18 mouse cellular contexts compared by ENCODE assay signal in the genomic region with DNA sequence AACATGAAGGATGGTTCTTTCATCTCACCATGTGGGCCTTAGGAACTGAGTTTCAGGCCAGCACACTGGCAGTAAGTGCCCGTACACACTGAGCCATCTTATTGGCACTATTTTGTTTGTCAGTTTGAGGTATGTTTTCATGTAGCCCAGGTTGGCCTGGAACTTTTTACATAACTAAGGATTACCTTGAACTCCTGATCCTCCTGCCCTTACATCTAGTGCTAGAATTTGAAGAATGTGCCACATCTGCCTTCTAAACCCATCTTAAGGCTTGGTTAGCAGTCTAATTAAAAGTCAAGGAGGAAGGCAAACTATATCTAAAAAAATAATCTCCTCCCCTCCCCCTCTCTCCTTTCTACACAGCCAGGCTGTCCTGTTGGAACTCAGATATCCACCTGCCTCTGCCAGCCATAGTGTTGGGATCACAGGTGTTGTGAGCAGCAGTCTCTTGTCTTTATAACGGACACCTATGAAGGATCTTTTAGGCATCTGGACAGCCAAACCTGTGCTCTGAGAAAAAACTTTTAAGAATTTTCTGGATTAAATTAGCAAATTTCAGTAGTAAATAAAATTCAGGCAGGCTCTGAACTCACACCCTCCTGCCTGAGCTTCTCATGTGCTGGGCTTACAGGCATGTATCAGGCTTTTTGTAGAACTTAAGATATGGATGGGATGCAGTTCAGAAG. TPM values are rescaled to one million over a fixed set of nuclear protein-coding genes. Genes with fewer than 3 reads are reported as not detected.
DNase-seq lines count a peak whose midpoint lies in the region; ATAC-seq and TF ChIP-seq lines count a peak whose summit lies in the region.
"Had no signal": no experiment of that assay in that cellular context is flagged by ENCODE, and none has a peak within 500 bp of the region (broad histone marks: within the 10 kb centered on the region; RNA-seq: fewer than 3 reads in every experiment).

No protein-coding gene starts in this region.

- no peak for ATAC-seq in heart, embryonic 14.5 days (ENCODE audit: insufficient number of reproducible peaks, insufficient read depth, low FRiP score, low read depth)
- no peak for ATAC-seq in lung, embryonic 14.5 days (ENCODE audit: insufficient read depth)
- ATAC-seq in liver, embryonic 12.5 days, result no peak
- ATAC-seq: forebrain, embryonic 15.5 days had no signal

- TF ChIP-seq RAD21 in MEL (IDR thresholded peaks at IDR 0.05; ENCODE audit: low read depth, low read length), result no peak

- no peaks in the 10 kb centered on the region for H3K27me3 ChIP-seq in heart, embryonic 14.5 days (ENCODE audit: control insufficient read depth, insufficient read depth, low read length)
- H3K27me3 ChIP-seq in lung, embryonic 14.5 days (ENCODE audit: insufficient read depth, low read length), result no peaks in the 10 kb centered on the region
- H3K27me3 ChIP-seq in MEL (ENCODE audit: control insufficient read depth in 1 of 2, insufficient read depth in 2 of 2, low read length in 2 of 2), result no peaks in the 10 kb centered on the region
- no peaks in the 10 kb centered on the region for H3K27me3 ChIP-seq in liver, embryonic 12.5 days (replicated peaks)
- H3K27me3 ChIP-seq: forebrain, embryonic 15.5 days; hindbrain, embryonic 15.5 days had no signal

- peaks cover 5% of the 10 kb centered on the region for H3K79me2 ChIP-seq in MEL (ENCODE audit: control insufficient read depth, insufficient read depth, low read length, poor library complexity)

- no peak overlapping the region for H3K4me2 ChIP-seq in heart, embryonic 14.5 days (ENCODE audit: low read length)
- no peak overlapping the region for H3K4me2 ChIP-seq in lung, embryonic 14.5 days
- 0 out of 2 replicates have a peak overlapping the region, but pooled peaks have one; percentile 5 for H3K4me2 ChIP-seq in liver, embryonic 12.5 days
- H3K4me2 ChIP-seq: forebrain, embryonic 15.5 days; hindbrain, embryonic 15.5 days had no signal

- H3K4me3 ChIP-seq in heart, embryonic 14.5 days (ENCODE audit: control insufficient read depth in 1 of 2, insufficient read depth in 1 of 2, low read depth in 1 of 2, low read length in 2 of 2), result no peak overlapping the region
- no peak overlapping the region for H3K4me3 ChIP-seq in lung, embryonic 14.5 days (ENCODE audit: low read depth, low read length)
- no peak overlapping the region; a peak in 1 of 4 replicates for H3K4me3 ChIP-seq in MEL (ENCODE audit: control insufficient read depth in 1 of 2, insufficient read depth in 1 of 2, low read depth in 2 of 2, low read length in 2 of 2)
- no peak overlapping the region for H3K4me3 ChIP-seq in liver, embryonic 12.5 days
- H3K4me3 ChIP-seq: forebrain, embryonic 15.5 days; hindbrain, embryonic 15.5 days had no signal

- TF ChIP-seq CTCF in lung, embryonic 14.5 days (IDR thresholded peaks at IDR 0.05; ENCODE audit: low read depth), result no peak
- no peak for TF ChIP-seq CTCF in MEL (IDR thresholded peaks at IDR 0.05 in 2 of 3, conservative IDR thresholded peaks at IDR 0.05 in 1 of 3; ENCODE audit: control insufficient read depth in 1 of 3, insufficient read depth in 1 of 3, low read depth in 2 of 3, low read length in 3 of 3, poor library complexity in 1 of 3, severe bottlenecking in 1 of 3)

- TF ChIP-seq POLR2A in MEL (IDR thresholded peaks at IDR 0.05; ENCODE audit: control insufficient read depth in 1 of 2, insufficient read depth in 1 of 2, low read depth in 1 of 2, low read length in 2 of 2, poor library complexity in 1 of 2), result no peak

- 81% methylated on average over 2 of the region's 2 CpGs for WGBS in heart, embryonic 14.5 days
- 84% methylated on average over 2 of the region's 2 CpGs for whole genome bisulfite sequencing in lung, embryonic 14.5 days
- 66% methylated on average over 2 of the region's 2 CpGs for WGBS in liver, embryonic 12.5 days (ENCODE audit: insufficient replicate concordance)

- H3K9ac ChIP-seq in heart, embryonic 14.5 days (ENCODE audit: low read length), result no peak overlapping the region
- H3K9ac ChIP-seq in lung, embryonic 14.5 days, result no peak overlapping the region
- H3K9ac ChIP-seq in MEL (ENCODE audit: control insufficient read depth, low read depth, low read length, poor library complexity, severe bottlenecking), result peak overlapping the region; percentile 64
- 0 out of 2 replicates have a peak overlapping the region, but pooled peaks have one; percentile 15 for H3K9ac ChIP-seq in liver, embryonic 12.5 days
- H3K9ac ChIP-seq: forebrain, embryonic 15.5 days; hindbrain, embryonic 15.5 days had no signal

- peak overlapping the region; percentile 68 to 74; a peak in 3 of 4 replicates for H3K27ac ChIP-seq in heart, embryonic 14.5 days (replicated peaks in 1 of 2; ENCODE audit: control insufficient read depth in 1 of 2, insufficient read depth in 1 of 2, low read depth in 2 of 2, low read length in 2 of 2)
- peak overlapping the region; percentile 82 for H3K27ac ChIP-seq in lung, embryonic 14.5 days (ENCODE audit: low read depth)
- peak overlapping the region; percentile 100 for H3K27ac ChIP-seq in MEL (ENCODE audit: control insufficient read depth, low read depth, low read length)
- peak overlapping the region; percentile 76 for H3K27ac ChIP-seq in liver, embryonic 12.5 days
- H3K27ac ChIP-seq: forebrain, embryonic 15.5 days; hindbrain, embryonic 15.5 days had no signal

- intact Hi-C loops in heart, postnatal 36 days (cut with DNase I), result no loop called here

- no peaks in the 10 kb centered on the region for H3K36me3 ChIP-seq in heart, embryonic 14.5 days (ENCODE audit: control insufficient read depth, insufficient read depth, low read length)
- no peaks in the 10 kb centered on the region for H3K36me3 ChIP-seq in lung, embryonic 14.5 days (ENCODE audit: insufficient read depth)
- peaks cover 0 to 56% of the 10 kb centered on the region in 2 experiments; a peak in 2 of 4 replicates for H3K36me3 ChIP-seq in MEL (ENCODE audit: control insufficient read depth in 1 of 2, insufficient read depth in 2 of 2, low read length in 2 of 2)
- H3K36me3 ChIP-seq in liver, embryonic 12.5 days, result peaks cover 26% of the 10 kb centered on the region
- H3K36me3 ChIP-seq: forebrain, embryonic 15.5 days; hindbrain, embryonic 15.5 days had no signal

- no peak for DNase-seq in heart, postnatal 36 days
- no peak for DNase-seq in lung, embryonic 14.5 days
- no peak for DNase-seq in lung, postnatal 25 days (ENCODE audit: low spot score)
- DNase-seq in MEL (ENCODE audit: low read depth, low spot score), result peak; percentile 69
- DNase-seq in urinary bladder, postnatal 4 days (ENCODE audit: low spot score in 2 of 2), result no peak
- DNase-seq in cerebellum, adult 9-10 months, result no peak
- DNase-seq: cerebellum, adult 2 months; gastrocnemius, postnatal 14 days; kidney, adult 8-10 months; left cerebral cortex, postnatal 4 days; lung, postnatal 36 days; midbrain, embryonic 14.5 days; right cerebral cortex, postnatal 14 days; thymus, postnatal 14 days had no signal

- peak; percentile 49 to 74 for TF ChIP-seq EP300 in MEL (IDR thresholded peaks at IDR 0.05; ENCODE audit: low read depth in 1 of 2, low read length in 2 of 2)

- peaks cover 5 to 29% of the 10 kb centered on the region in 2 experiments for H3K4me1 ChIP-seq in heart, embryonic 14.5 days (ENCODE audit: control insufficient read depth in 2 of 2, insufficient read depth in 2 of 2, low read length in 2 of 2)
- H3K4me1 ChIP-seq in lung, embryonic 14.5 days (ENCODE audit: insufficient read depth), result peaks cover 10% of the 10 kb centered on the region
- peaks cover 29 to 35% of the 10 kb centered on the region in 2 experiments for H3K4me1 ChIP-seq in MEL (ENCODE audit: control insufficient read depth in 1 of 2, insufficient read depth in 2 of 2, low read length in 2 of 2)
- peaks cover 61% of the 10 kb centered on the region for H3K4me1 ChIP-seq in liver, embryonic 12.5 days

- H3K9me3 ChIP-seq in heart, embryonic 14.5 days (ENCODE audit: control insufficient read depth, low read length), result no peaks in the 10 kb centered on the region
- H3K9me3 ChIP-seq in lung, embryonic 14.5 days (ENCODE audit: low read depth, low read length), result no peaks in the 10 kb centered on the region
- H3K9me3 ChIP-seq in MEL (replicated peaks; ENCODE audit: insufficient read depth, low read length), result no peaks in the 10 kb centered on the region
- H3K9me3 ChIP-seq in liver, embryonic 12.5 days (replicated peaks), result no peaks in the 10 kb centered on the region
- H3K9me3 ChIP-seq: forebrain, embryonic 15.5 days; hindbrain, embryonic 15.5 days had no signal

TF ChIP-seq in MEL, 35 proteins besides CTCF, POLR2A, EP300 and RAD21 (continues in another document):
- TF ChIP-seq MAZ (IDR thresholded peaks at IDR 0.05; ENCODE audit: low read depth, low read length) (no peak), NRF1 (IDR thresholded peaks at IDR 0.05; ENCODE audit: insufficient read depth, low read depth, low read length, poor library complexity, severe bottlenecking) (no peak), SIN3A (IDR thresholded peaks at IDR 0.05; ENCODE audit: low read length) (peak; percentile 43; the same call in 1 of the 2 replicates), RCOR1 (IDR thresholded peaks at IDR 0.05; ENCODE audit: low read depth, low read length) (peak; percentile 47), NELFE (IDR thresholded peaks at IDR 0.05; ENCODE audit: low read depth, low read length) (peak; percentile 21; the same call in 1 of the 2 replicates), MYC (IDR thresholded peaks at IDR 0.05; ENCODE audit: low read depth, low read length) (0 out of 2 replicates have a peak, but pooled peaks have one; percentile 24), CHD1 (IDR thresholded peaks at IDR 0.05; ENCODE audit: low read depth, low read length) (no peak; the same call in 1 of the 2 replicates), UBTF (IDR thresholded peaks at IDR 0.05; ENCODE audit: borderline replicate concordance, insufficient read depth, low read depth, low read length) (no peak), POLR2AphosphoS2 (IDR thresholded peaks at IDR 0.05; ENCODE audit: low read length) (no peak)

RNA-seq across cellular contexts. Expression of a gene that starts 47.3 kb away (rescaled TPM):
- polyA plus RNA-seq in heart, embryonic 14.5 days (2014; fragmentation: Nextera tagmentation; extraction: Ambion mirVana), result 12.0 and 13.2 TPM in 2 replicates
- 1 to 10 TPM; 6.2 to 6.7 TPM for total RNA-seq in heart, postnatal 36 days (2021)
- polyA plus RNA-seq in lung, embryonic 14.5 days (2014; fragmentation: Nextera tagmentation; extraction: Ambion mirVana), result 14.2 and 14.7 TPM in 2 replicates
- 21.5 and 23.4 TPM in 2 replicates for total RNA-seq in MEL (2012; rRNA removed)
- polyA plus RNA-seq in MEL (2012; ENCODE audit: insufficient read depth in 1 of 2, insufficient read length in 2 of 2, low read depth in 1 of 2, low replicate concordance in 2 of 2, missing spikeins in 1 of 2), result 10 to 100 TPM in 1 of 2 experiments, not detected in 1; 14.4 TPM
- polyA plus RNA-seq in liver, embryonic 12.5 days (2016; fragmentation: Nextera tagmentation; extraction: Ambion mirVana), result 13.7 and 14.8 TPM in 2 replicates

RNA-seq across cellular contexts. Expression of a gene that starts 47.5 kb away (rescaled TPM):
- 33.4 and 34.8 TPM in 2 replicates for polyA plus RNA-seq in heart, embryonic 14.5 days (2014; fragmentation: Nextera tagmentation; extraction: Ambion mirVana)
- total RNA-seq in heart, postnatal 36 days (2021), result 10 to 100 TPM; 19.3 to 23.2 TPM
- 58.8 and 66.5 TPM in 2 replicates for polyA plus RNA-seq in lung, embryonic 14.5 days (2014; fragmentation: Nextera tagmentation; extraction: Ambion mirVana)
- total RNA-seq in MEL (2012; rRNA removed), result 39.3 and 39.8 TPM in 2 replicates
- polyA plus RNA-seq in MEL (2012; ENCODE audit: insufficient read depth in 1 of 2, insufficient read length in 2 of 2, low read depth in 1 of 2, low replicate concordance in 2 of 2, missing spikeins in 1 of 2), result 10 to 100 TPM; 49.4 to 73.6 TPM
- polyA plus RNA-seq in liver, embryonic 12.5 days (2016; fragmentation: Nextera tagmentation; extraction: Ambion mirVana), result 35.9 and 40.6 TPM in 2 replicates

Comparison
In these comparisons a context has a peak if more than half of its experiments do, and no peak if none do; other contexts are left out.
1. H3K9ac ChIP-seq: peak in MEL (single experiment) and liver, embryonic 12.5 days (single experiment); none in heart, embryonic 14.5 days (single experiment) and lung, embryonic 14.5 days (single experiment).
2. Peak in every context shown above with its lines, with median percentiles within 50 percentile points of each other: H3K27ac ChIP-seq.